In genomic region chr13:77134931-77135620, GRCm38 (mm10) we compare ENCODE assay signal across 8 mouse cellular contexts. TPM values are rescaled to one million over a fixed set of nuclear protein-coding genes. Genes with fewer than 3 reads are reported as not detected.
DNase-seq lines count a peak whose midpoint lies in the region; ATAC-seq lines count a peak whose summit lies in the region.

TSS of gene Slf1 (minus strand) at chr13:77135473.
TSS of gene 2210408I21Rik (plus strand) at chr13:77135540.

- no peaks in the 10 kb centered on the region for H3K36me3 ChIP-seq in hindbrain, embryonic 15.5 days

- WGBS in hindbrain, embryonic 15.5 days: under 1% methylated on average over 65 of the region's 65 CpGs

- H3K9me3 ChIP-seq in hindbrain, embryonic 15.5 days: no peaks in the 10 kb centered on the region

- H3K4me3 ChIP-seq in hindbrain, embryonic 15.5 days: peak within 1 kb of the TSS; percentile 94

- ATAC-seq in hindbrain, embryonic 15.5 days (ENCODE audit: low FRiP score, low read depth): peak; percentile 99

- peak within 1 kb of the TSS; percentile 60 for H3K4me2 ChIP-seq in hindbrain, embryonic 15.5 days

- H3K9ac ChIP-seq in hindbrain, embryonic 15.5 days: peak within 1 kb of the TSS; percentile 91

- peaks cover 13% of the 10 kb centered on the region for H3K4me1 ChIP-seq in hindbrain, embryonic 15.5 days (replicated peaks)

- H3K27ac ChIP-seq in hindbrain, embryonic 15.5 days (replicated peaks): peak within 1 kb of the TSS; percentile 90

- peak; percentile 92 for DNase-seq in R1 (ENCODE audit: low read depth, low spot score)
- peak; percentile 89 to 91 for DNase-seq in cerebellum, postnatal 25 days
- peak; percentile 91 to 95 for DNase-seq in frontal cortex, postnatal 36 days (ENCODE audit: low spot score in 2 of 2)
- peak; percentile 82 for DNase-seq in left cerebral cortex, adult 11 months (ENCODE audit: low spot score)
- DNase-seq in lung, postnatal 4 days: peak; percentile 88 to 89
- peak; percentile 70 for DNase-seq in retina, postnatal 7 days (ENCODE audit: low read depth, low spot score)
- DNase-seq in urinary bladder, adult 2 months (ENCODE audit: low spot score): peak; percentile 73

- no peaks in the 10 kb centered on the region for H3K27me3 ChIP-seq in hindbrain, embryonic 15.5 days

RNA-seq across cellular contexts. Expression of gene Slf1, which starts in this region (rescaled TPM):
- 27.5 and 30.4 TPM in 2 replicates for polyA plus RNA-seq in hindbrain, embryonic 15.5 days (2015; fragmentation: Nextera tagmentation; extraction: Ambion mirVana)
- 7.0 and 9.0 TPM in 2 replicates for polyA plus RNA-seq in urinary bladder, adult 2 months (2012; rRNA removed)

RNA-seq across cellular contexts. Expression of gene 2210408I21Rik, which starts in this region (rescaled TPM):
- 11.1 and 11.2 TPM in 2 replicates for polyA plus RNA-seq in hindbrain, embryonic 15.5 days (2015; fragmentation: Nextera tagmentation; extraction: Ambion mirVana)
- polyA plus RNA-seq in urinary bladder, adult 2 months (2012; rRNA removed): 3.1 and 3.3 TPM in 2 replicates

Comparison
In these comparisons a context has a peak if more than half of its experiments do, and no peak if none do; other contexts are left out.
1. Peak in every context shown above with its lines: DNase-seq, ATAC-seq, H3K4me3 ChIP-seq and H3K27ac ChIP-seq.